Mouse (Mus musculus) forebrain, embryonic 13.5 days (tissue): ENCODE results near the gene St6galnac5. TPM values are rescaled to one million over a fixed set of nuclear protein-coding genes. Genes with fewer than 3 reads are reported as not detected.

ENCODE experiments used
- ATAC-seq: fragments of 200-750 bp; cut with Nextera tagmentation; 2 replicates; pipeline ENCODE4 v1.8.0; 2017
- H3K27ac ChIP-seq: fragments of 300-500 bp; sonication (generic); 2 replicates; pipeline ENCODE4 v1.5.1; 2015; ENCODE audit warnings: inconsistent platforms, mild to moderate bottlenecking, moderate library complexity
- H3K27me3 ChIP-seq: fragments of 300-500 bp; sonication (generic); 2 replicates; pipeline ENCODE4 v1.6.1; 2015; ENCODE audit warnings: mild to moderate bottlenecking, inconsistent platforms
- H3K36me3 ChIP-seq: fragments of 300-500 bp; sonication (generic); 2 replicates; pipeline ENCODE4 v1.6.1; 2015; ENCODE audit warnings: mild to moderate bottlenecking, inconsistent platforms; ENCODE audit not compliant: poor library complexity, severe bottlenecking
- H3K4me1 ChIP-seq: fragments of 300-500 bp; sonication (generic); 2 replicates; pipeline ENCODE4 v1.6.1; 2015; ENCODE audit warnings: inconsistent platforms
- H3K4me2 ChIP-seq: fragments of 300-500 bp; sonication (generic); 2 replicates; pipeline ENCODE4 v1.6.1; 2015; ENCODE audit warnings: inconsistent platforms, mild to moderate bottlenecking, moderate library complexity
- H3K4me3 ChIP-seq: fragments of 300-500 bp; sonication (generic); 2 replicates; pipeline ENCODE4 v1.5.1; 2015; ENCODE audit warnings: mild to moderate bottlenecking, inconsistent platforms
- H3K9ac ChIP-seq: fragments of 300-500 bp; sonication (generic); 2 replicates; pipeline ENCODE4 v1.6.1; 2015; ENCODE audit warnings: mild to moderate bottlenecking, inconsistent platforms
- H3K9me3 ChIP-seq: fragments of 300-500 bp; sonication (generic); replicated peaks from 2 replicates; pipeline ENCODE4 v1.6.1; 2016; ENCODE audit warnings: inconsistent platforms
- WGBS: fragments of 180-500 bp; shearing (Covaris S2); methylation state at CpG from one replicate; pipeline ENCODE4 v1.1.7; 2015; 5-methylcytosine and 5-hydroxymethylcytosine counted together
- polyA plus RNA-seq: library from polyadenylated mRNA; unstranded; fragments of >200 nt; fragmentation: Nextera tagmentation; extraction: Ambion mirVana; gene quantifications from 2 replicates; pipeline ENCODE4 v1.2.1, GENCODE M21; 2015

St6galnac5 gene
- polyA plus RNA-seq, 1 experiment from 2014 or later = 5.7 TPM

DNA sequence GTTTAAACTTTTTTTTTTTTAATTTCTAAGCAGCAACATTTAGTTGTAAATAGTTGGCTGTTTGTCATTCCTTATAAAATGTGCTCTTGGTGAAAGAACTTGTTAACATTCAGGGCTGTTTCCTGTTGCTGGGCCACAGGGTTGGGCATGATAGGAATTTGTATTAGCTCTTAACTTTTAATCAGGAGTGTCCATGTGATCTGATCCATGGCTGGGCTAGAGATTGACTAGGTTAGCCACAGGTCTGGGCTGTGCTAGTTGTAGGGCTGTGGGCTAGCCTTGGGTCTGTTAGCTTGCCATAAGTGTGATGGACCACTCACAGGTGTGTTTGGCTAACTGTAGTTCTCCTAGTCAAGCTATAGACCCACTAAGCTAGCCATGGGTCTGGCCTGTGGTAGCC, 138.1 kb downstream of the St6galnac5 start:
- ATAC-seq = no peak
- H3K4me3 ChIP-seq = no peak overlapping the region
- H3K4me1 ChIP-seq = no peaks in the 10 kb centered on the region
- H3K9me3 ChIP-seq = no peaks in the 10 kb centered on the region
- no peak overlapping the region for H3K9ac ChIP-seq
- H3K27me3 ChIP-seq = no peaks in the 10 kb centered on the region
- no peak overlapping the region; the same call in 1 of the 2 replicates for H3K27ac ChIP-seq
- no peaks in the 10 kb centered on the region for H3K36me3 ChIP-seq
- H3K4me2 ChIP-seq = no peak overlapping the region

DNA sequence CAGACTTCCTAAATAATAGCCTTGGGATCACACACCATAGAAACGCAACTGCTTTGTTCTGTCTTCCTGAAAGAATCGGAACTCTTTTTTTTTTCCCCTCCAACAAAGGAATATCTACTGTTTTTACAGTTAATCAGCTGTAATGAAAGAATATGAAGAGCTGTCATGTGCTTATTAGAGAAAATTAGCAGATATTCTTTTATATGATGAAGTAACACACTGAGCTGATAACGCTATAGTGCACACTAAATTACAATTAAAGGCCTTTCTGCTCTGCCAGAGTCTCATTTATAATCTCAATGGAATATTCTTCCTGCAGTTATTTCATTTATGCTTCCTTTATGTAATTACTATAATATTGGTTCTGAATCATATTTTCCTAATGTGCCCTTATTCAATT, 139.4 kb downstream of the St6galnac5 start:
- H3K27ac ChIP-seq = no peak overlapping the region
- H3K4me3 ChIP-seq = no peak overlapping the region
- WGBS = 46% methylated on average over 3 of the region's 3 CpGs
- no peak overlapping the region for H3K9ac ChIP-seq
- no peak overlapping the region for H3K4me2 ChIP-seq
- no peaks in the 10 kb centered on the region for H3K27me3 ChIP-seq
- ATAC-seq = no peak
- H3K4me1 ChIP-seq = no peaks in the 10 kb centered on the region
- H3K36me3 ChIP-seq = no peaks in the 10 kb centered on the region
- no peaks in the 10 kb centered on the region for H3K9me3 ChIP-seq

DNA sequence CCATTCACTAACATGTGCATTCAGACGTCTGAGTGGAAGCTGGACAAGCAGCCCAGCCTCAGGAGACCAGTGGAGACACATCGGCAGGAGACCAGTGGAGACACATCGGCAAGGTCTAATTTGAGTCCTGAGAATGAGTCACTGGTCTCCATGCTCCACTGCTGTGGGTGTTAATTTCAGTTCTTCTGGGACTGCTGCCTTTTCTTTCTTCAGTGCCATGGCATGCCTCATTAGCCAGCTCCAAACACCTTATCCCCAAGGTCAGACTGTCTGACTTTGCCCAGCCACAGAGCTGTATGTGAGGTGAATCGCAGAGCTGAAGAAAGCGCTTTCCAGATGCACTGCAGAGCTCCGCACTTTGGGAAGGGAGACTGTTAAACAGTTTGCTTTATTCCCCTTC, 140.8 kb downstream of the St6galnac5 start:
- Histone ChIP-seq H3K4me1 (no peaks in the 10 kb centered on the region), H3K4me3 (no peak overlapping the region), H3K27ac (no peak overlapping the region), H3K4me2 (no peak overlapping the region), H3K9ac (no peak overlapping the region), H3K36me3 (no peaks in the 10 kb centered on the region), H3K27me3 (no peaks in the 10 kb centered on the region), H3K9me3 (no peaks in the 10 kb centered on the region)
- ATAC-seq = no peak
- 87% methylated on average over 6 of the region's 6 CpGs for WGBS

DNA sequence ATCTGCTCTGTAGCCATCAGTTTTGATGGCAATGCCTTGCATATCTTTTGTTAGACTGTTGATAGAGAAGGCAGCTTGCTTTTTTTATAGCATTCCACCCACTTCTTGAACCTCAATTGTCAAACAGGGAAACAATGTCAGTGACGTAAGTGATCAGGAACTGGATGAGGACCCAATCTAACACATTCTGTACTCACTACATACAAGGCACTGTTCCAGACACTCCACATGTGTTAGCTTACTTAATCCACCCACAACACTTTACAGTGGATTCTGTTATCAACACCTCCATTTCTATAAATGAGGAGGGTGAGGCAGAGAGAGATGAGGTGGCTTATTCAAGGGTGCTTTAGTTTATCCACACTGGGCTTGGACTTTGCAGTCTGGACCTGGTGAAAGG, 144.1 kb downstream of the St6galnac5 start:
- H3K9me3 ChIP-seq = no peaks in the 10 kb centered on the region
- no peaks in the 10 kb centered on the region for H3K36me3 ChIP-seq
- H3K27ac ChIP-seq = no peak overlapping the region
- H3K4me3 ChIP-seq = no peak overlapping the region
- ATAC-seq = no peak; the same call in 1 of the 2 replicates
- no peaks in the 10 kb centered on the region for H3K27me3 ChIP-seq
- no peak overlapping the region for H3K9ac ChIP-seq
- 64% methylated on average over 1 of the region's 1 CpGs for WGBS
- no peaks in the 10 kb centered on the region for H3K4me1 ChIP-seq
- no peak overlapping the region for H3K4me2 ChIP-seq

DNA sequence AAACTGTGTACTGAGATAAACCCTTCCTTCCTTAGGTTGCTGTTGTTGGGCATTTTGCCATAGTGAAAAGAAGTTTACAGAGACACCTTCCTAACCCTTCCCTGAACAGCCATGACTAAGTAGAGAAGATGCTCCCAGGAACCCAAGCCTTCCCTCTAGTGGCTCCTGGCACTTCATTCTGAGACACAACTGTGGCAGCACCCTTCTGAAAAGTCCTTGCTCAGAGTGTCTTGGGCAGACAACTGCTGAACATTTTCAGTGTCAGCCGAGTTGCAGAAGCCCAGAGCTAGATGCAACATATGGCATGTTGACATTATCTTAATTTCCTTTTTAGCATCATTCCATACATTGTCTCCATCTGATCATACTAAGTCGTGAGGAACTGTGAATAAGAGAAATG, 144.6 kb downstream of the St6galnac5 start:
- ATAC-seq = no peak
- WGBS = 66% methylated on average over 2 of the region's 2 CpGs
- H3K9me3 ChIP-seq = no peaks in the 10 kb centered on the region
- H3K36me3 ChIP-seq = no peaks in the 10 kb centered on the region
- H3K4me1 ChIP-seq = no peaks in the 10 kb centered on the region
- H3K27me3 ChIP-seq = no peaks in the 10 kb centered on the region
- H3K27ac ChIP-seq = no peak overlapping the region
- H3K4me2 ChIP-seq = no peak overlapping the region
- no peak overlapping the region for H3K9ac ChIP-seq
- H3K4me3 ChIP-seq = no peak overlapping the region

DNA sequence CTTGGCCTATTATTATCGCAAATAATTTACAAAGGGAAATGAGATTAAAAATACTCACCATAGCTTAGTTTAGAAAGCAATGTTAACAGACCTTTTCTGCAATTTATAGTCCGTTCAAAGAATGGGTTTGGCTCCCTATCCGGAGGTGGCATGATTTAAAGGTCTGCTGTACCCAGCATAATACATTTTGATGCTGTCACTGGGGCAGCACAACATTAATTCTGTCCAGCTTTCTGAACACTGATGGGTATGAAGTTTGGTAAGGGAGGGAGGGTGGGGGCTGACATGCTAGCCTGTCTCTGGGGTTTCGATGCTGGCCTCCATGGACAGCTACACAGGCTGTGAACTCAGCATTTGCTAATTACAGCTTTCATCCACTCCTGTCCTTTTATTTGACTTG, 149.6 kb downstream of the St6galnac5 start:
- H3K27me3 ChIP-seq = no peaks in the 10 kb centered on the region
- H3K36me3 ChIP-seq = no peaks in the 10 kb centered on the region
- no peaks in the 10 kb centered on the region for H3K4me1 ChIP-seq
- no peaks in the 10 kb centered on the region for H3K9me3 ChIP-seq
- WGBS = 93% methylated on average over 4 of the region's 4 CpGs
- no peak overlapping the region for H3K27ac ChIP-seq
- H3K4me2 ChIP-seq = no peak overlapping the region
- no peak overlapping the region for H3K9ac ChIP-seq
- no peak for ATAC-seq
- no peak overlapping the region for H3K4me3 ChIP-seq

DNA sequence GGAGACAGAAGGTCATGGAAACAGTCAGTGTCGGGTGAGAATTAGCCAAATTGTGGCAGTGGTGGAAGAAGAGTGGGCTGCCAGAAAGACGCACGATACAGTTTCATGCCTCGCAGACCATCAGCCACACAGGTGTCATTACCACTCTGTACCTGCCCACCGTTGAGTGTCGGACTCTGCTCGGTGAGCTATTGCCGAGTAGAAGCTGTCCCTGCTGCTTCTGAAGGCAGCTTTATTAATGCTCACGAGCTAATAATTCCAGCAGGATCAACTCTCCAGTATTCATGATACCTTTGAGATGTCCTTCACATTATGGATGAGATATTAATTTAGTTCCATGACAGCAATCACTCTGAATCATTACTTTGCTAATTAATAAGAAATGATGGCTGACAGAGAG, 150.1 kb downstream of the St6galnac5 start:
- Histone ChIP-seq H3K4me1 (no peaks in the 10 kb centered on the region), H3K9ac (no peak overlapping the region), H3K27me3 (no peaks in the 10 kb centered on the region), H3K4me2 (no peak overlapping the region), H3K27ac (no peak overlapping the region), H3K36me3 (no peaks in the 10 kb centered on the region), H3K9me3 (no peaks in the 10 kb centered on the region), H3K4me3 (no peak overlapping the region)
- ATAC-seq = no peak
- 90% methylated on average over 9 of the region's 9 CpGs for WGBS

DNA sequence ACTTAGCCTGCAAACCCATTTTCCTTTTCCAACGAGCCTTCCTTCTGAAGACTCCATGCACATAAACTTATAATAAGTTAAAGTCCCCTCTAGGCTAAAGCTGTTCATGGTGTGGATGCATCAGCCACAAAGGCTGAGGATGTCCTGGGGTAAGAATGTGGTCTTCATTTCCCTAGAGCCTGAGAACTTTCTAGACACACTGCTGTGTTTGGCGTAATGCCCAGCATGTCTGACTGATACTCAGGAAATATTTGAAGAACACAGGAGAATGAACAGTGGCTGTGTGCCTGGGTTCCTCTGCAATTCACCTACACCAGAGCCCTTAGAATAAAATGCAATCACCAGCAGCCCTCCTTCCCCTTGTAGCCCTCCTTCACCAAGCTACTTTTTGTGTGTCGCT, 150.7 kb downstream of the St6galnac5 start:
- Histone ChIP-seq H3K27me3 (no peaks in the 10 kb centered on the region), H3K36me3 (no peaks in the 10 kb centered on the region), H3K27ac (no peak overlapping the region), H3K4me2 (no peak overlapping the region), H3K4me3 (no peak overlapping the region), H3K9me3 (no peaks in the 10 kb centered on the region), H3K4me1 (no peaks in the 10 kb centered on the region), H3K9ac (no peak overlapping the region)
- 86% methylated on average over 3 of the region's 3 CpGs for WGBS
- ATAC-seq = no peak

DNA sequence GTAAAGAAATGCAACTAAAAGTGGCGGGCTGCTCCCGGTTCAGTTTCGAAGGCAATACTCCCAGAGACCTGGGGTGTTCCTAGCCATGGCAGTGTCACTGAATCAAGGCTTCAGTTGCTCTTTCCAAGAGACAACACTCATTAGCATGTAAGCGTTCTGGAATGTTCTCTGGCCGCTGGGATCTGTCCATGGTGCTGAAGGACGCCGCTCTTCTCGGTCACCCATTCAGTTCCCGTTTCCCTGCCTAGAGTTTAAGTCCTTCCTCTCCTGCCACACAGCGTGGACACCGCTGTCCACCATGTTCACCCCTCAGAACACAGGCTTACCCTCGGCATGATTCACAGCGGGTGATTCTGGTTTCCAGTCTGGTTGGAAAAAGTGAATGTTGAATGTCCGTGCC, 160.8 kb downstream of the St6galnac5 start:
- Histone ChIP-seq H3K9me3 (no peaks in the 10 kb centered on the region), H3K27me3 (no peaks in the 10 kb centered on the region), H3K4me2 (no peak overlapping the region), H3K4me3 (no peak overlapping the region), H3K4me1 (0 out of 2 replicates have a peak, but pooled peaks cover 4% of the 10 kb centered on the region), H3K27ac (no peak overlapping the region), H3K9ac (no peak overlapping the region), H3K36me3 (no peaks in the 10 kb centered on the region; the same call in 1 of the 2 replicates)
- ATAC-seq = no peak
- 61% methylated on average over 14 of the region's 14 CpGs for WGBS

DNA sequence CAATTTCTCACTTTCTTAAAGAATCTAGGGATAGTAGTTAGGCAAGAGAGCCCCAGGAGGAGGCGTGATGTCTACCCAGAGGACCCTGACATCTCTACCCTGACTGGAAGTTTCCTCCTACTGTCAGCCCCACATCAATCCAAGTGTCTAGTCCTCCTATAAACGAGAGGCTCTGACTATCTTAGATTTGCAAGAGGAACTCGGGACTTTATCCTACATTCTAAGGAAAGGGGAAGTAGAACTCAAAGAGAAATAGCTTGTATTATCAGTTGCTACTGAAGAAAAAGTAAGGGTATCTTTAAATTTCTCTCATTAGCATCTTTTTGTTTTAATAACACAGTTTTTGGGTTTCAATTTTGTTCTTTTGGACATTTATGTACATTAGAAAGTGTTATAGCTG, 161.6 kb downstream of the St6galnac5 start:
- Histone ChIP-seq H3K4me1 (0 out of 2 replicates have a peak, but pooled peaks cover 4% of the 10 kb centered on the region), H3K4me2 (no peak overlapping the region), H3K4me3 (no peak overlapping the region), H3K36me3 (no peaks in the 10 kb centered on the region; the same call in 1 of the 2 replicates), H3K9ac (no peak overlapping the region), H3K27ac (no peak overlapping the region), H3K9me3 (no peaks in the 10 kb centered on the region), H3K27me3 (no peaks in the 10 kb centered on the region)
- WGBS = 80% methylated on average over 3 of the region's 3 CpGs
- ATAC-seq = no peak

DNA sequence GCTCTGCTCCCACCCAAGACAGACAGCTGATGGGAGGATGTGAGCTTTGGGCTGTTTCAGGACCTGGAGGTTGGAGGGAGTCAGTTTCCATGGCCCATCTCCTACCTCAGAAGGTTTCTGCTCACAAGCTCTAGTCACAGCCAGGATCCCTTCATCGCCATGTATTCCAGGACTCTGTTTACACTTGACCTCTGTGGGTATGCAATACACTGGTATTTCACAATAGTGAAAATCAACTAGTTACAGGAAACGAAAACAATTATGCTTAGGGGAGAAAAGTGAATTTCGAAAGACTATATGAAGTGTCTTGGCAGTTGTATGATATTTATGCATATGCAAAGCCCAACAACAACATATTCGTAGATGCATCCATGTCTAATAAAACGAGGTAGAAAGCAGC, 166.9 kb downstream of the St6galnac5 start:
- 91% methylated on average over 5 of the region's 5 CpGs for WGBS
- Histone ChIP-seq H3K27ac (no peak overlapping the region), H3K4me1 (0 out of 2 replicates have a peak, but pooled peaks cover 3% of the 10 kb centered on the region), H3K9ac (no peak overlapping the region), H3K9me3 (no peaks in the 10 kb centered on the region), H3K27me3 (no peaks in the 10 kb centered on the region), H3K36me3 (no peaks in the 10 kb centered on the region; the same call in 1 of the 2 replicates), H3K4me2 (no peak overlapping the region), H3K4me3 (no peak overlapping the region)
- no peak for ATAC-seq

DNA sequence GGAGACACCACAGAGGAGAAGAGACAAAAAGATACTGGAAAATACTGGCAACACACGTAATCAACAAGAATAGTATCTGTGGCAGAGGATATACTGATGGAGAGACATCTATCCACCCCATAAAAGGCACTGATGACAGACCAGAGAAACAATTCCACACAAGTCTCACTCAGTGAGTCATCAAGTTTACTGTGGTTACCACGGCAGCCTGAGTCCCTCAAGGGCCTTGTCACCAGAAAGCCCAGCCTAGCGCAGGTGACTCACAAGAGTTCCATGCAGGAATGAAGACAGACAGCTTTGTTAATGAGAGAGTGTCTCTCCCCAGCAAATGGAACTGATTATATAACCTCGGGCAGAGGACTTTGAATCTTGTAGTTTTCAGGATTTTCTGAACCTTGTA, 168.1 kb downstream of the St6galnac5 start:
- 84% methylated on average over 4 of the region's 4 CpGs for WGBS
- H3K4me1 ChIP-seq = no peaks in the 10 kb centered on the region
- no peak overlapping the region for H3K4me3 ChIP-seq
- no peaks in the 10 kb centered on the region for H3K27me3 ChIP-seq
- no peak overlapping the region for H3K27ac ChIP-seq
- ATAC-seq = no peak
- H3K36me3 ChIP-seq = no peaks in the 10 kb centered on the region; the same call in 1 of the 2 replicates
- no peak overlapping the region for H3K9ac ChIP-seq
- no peak overlapping the region for H3K4me2 ChIP-seq
- H3K9me3 ChIP-seq = no peaks in the 10 kb centered on the region

DNA sequence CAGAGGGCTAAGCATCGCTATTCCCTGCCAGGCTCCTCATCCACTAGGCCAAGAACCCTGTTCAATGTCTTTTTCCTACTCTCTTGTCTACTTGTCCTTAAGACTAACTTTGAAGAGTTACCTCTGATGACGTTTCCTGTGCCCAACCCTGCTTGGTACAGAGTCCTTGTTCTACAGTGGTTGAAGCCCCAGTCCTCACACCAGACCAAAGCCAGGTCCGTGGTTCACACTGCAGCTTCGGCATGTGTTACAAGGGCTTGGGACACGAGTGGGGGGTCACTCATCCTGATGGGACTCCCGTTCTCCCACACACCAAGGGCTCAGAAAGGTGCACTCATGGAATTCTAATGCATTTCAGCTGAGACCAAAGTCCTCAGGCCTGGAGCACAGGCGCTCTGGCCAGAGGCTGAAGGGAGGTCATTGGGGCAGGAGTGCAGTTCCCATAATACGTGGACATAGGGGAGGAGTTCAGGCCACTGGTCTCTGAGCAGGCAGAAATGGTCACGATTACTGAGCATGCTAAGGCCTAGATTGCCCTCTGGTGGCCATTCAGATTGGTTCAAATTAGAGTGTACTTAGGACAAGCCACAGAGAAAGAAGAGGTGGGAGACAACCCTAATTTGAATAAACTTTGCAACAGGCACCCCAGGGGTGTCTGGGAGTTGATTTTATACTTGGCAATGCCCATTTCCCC, 182.2 kb downstream of the St6galnac5 start:
- WGBS = 82% methylated on average over 9 of the region's 9 CpGs

More for the DNA sequence above, 182.2 kb downstream of the St6galnac5 start:
- H3K4me2 ChIP-seq = no peak overlapping the region
- no peak overlapping the region for H3K9ac ChIP-seq
- H3K9me3 ChIP-seq = no peaks in the 10 kb centered on the region
- H3K4me3 ChIP-seq = no peak overlapping the region
- no peaks in the 10 kb centered on the region for H3K27me3 ChIP-seq
- no peak overlapping the region for H3K27ac ChIP-seq
- H3K36me3 ChIP-seq = no peaks in the 10 kb centered on the region
- ATAC-seq = no peak
- no peaks in the 10 kb centered on the region for H3K4me1 ChIP-seq
